Mouse (Mus musculus) heart, embryonic 16.5 days (tissue): Measurements from ENCODE around the gene Fgfr3. TPM values are rescaled to one million over a fixed set of nuclear protein-coding genes. Genes with fewer than 3 reads are reported as not detected.

Experiments used
- ATAC-seq: fragments of 200-750 bp; cut with Nextera tagmentation; replicated peaks from 2 replicates; pipeline ENCODE4 v1.8.0; 2017; ENCODE audit warnings: moderate number of reproducible peaks; ENCODE audit not compliant: insufficient read depth, low FRiP score; ENCODE audit errors: extremely low read depth
- H3K27ac ChIP-seq: fragments of 300-500 bp; sonication (generic); 2 replicates; pipeline ENCODE4 v1.5.1; 2014; ENCODE audit warnings: mild to moderate bottlenecking, low read length, control low read depth, moderate library complexity
- H3K27me3 ChIP-seq: fragments of 300-500 bp; sonication (generic); 2 replicates; pipeline ENCODE4 v1.6.1; 2014; ENCODE audit warnings: low read length, mixed read lengths; ENCODE audit not compliant: control insufficient read depth, insufficient read depth
- H3K36me3 ChIP-seq: fragments of 300-500 bp; sonication (generic); 2 replicates; pipeline ENCODE4 v1.6.1; 2014; ENCODE audit not compliant: control insufficient read depth, insufficient read depth
- H3K4me1 ChIP-seq: fragments of 300-500 bp; sonication (generic); 2 replicates; pipeline ENCODE4 v1.6.1; 2014; ENCODE audit warnings: low read length, mixed read lengths; ENCODE audit not compliant: control insufficient read depth, insufficient read depth
- H3K4me2 ChIP-seq: fragments of 300-500 bp; sonication (generic); 2 replicates; pipeline ENCODE4 v1.6.1; 2014; ENCODE audit warnings: low read depth, mild to moderate bottlenecking, control low read depth, low read length
- H3K4me3 ChIP-seq: fragments of 300-500 bp; sonication (generic); 2 replicates; pipeline ENCODE4 v1.5.1; 2014; ENCODE audit warnings: mild to moderate bottlenecking, control low read depth, low read length
- H3K9ac ChIP-seq: fragments of 300-500 bp; sonication (generic); 2 replicates; pipeline ENCODE4 v1.6.1; 2014; ENCODE audit warnings: low read length, control low read depth
- H3K9me3 ChIP-seq: fragments of 300-500 bp; sonication (generic); replicated peaks from 2 replicates; pipeline ENCODE4 v1.6.1; 2016; ENCODE audit warnings: low read length; ENCODE audit not compliant: control insufficient read depth
- WGBS: fragments of 180-500 bp; shearing (Covaris S2); extraction: QIAGEN DNeasy Blood & Tissue Kit; methylation state at CpG from one replicate; pipeline ENCODE4 v1.1.7; 2014; 5-methylcytosine and 5-hydroxymethylcytosine counted together
- polyA plus RNA-seq: library from polyadenylated mRNA; unstranded; fragments of >200 nt; fragmentation: Nextera tagmentation; extraction: Ambion mirVana; gene quantifications from 2 replicates; pipeline ENCODE4 v1.2.1, GENCODE M21; 2015

The Fgfr3 gene
- polyA plus RNA-seq, 1 experiment from 2014 or later: 3.9 TPM

- H3K9ac ChIP-seq: no peak overlapping the region
- no peak overlapping the region for H3K27ac ChIP-seq
- no peaks in the 10 kb centered on the region for H3K36me3 ChIP-seq
- no peak overlapping the region for H3K4me2 ChIP-seq
- H3K27me3 ChIP-seq: no peaks in the 10 kb centered on the region
- H3K4me3 ChIP-seq: no peak overlapping the region
- H3K4me1 ChIP-seq: no peaks in the 10 kb centered on the region
- ATAC-seq: no peak
- 83% methylated on average over 4 of the region's 4 CpGs for WGBS
- H3K9me3 ChIP-seq: no peaks in the 10 kb centered on the region
Observed at GRCm38 (mm10) chr5:33684932-33685331, 36.5 kb upstream of the Fgfr3 start.

- Histone ChIP-seq H3K36me3 (no peaks in the 10 kb centered on the region), H3K4me2 (no peak overlapping the region), H3K9ac (no peak overlapping the region), H3K9me3 (no peaks in the 10 kb centered on the region), H3K27me3 (no peaks in the 10 kb centered on the region), H3K4me3 (no peak overlapping the region), H3K4me1 (peaks cover 3% of the 10 kb centered on the region; the same call in 1 of the 2 replicates), H3K27ac (no peak overlapping the region)
- WGBS: 85% methylated on average over 4 of the region's 4 CpGs
- ATAC-seq: no peak
Observed at GRCm38 (mm10) chr5:33687142-33687541, 34.3 kb upstream of the Fgfr3 start.

GRCm38 (mm10) chr5:33688278-33689220 lies 32.9 kb upstream of the Fgfr3 start:
- H3K4me1 ChIP-seq: peaks cover 8% of the 10 kb centered on the region
- H3K27me3 ChIP-seq: no peaks in the 10 kb centered on the region
- H3K36me3 ChIP-seq: no peaks in the 10 kb centered on the region
- ATAC-seq: no peak
- H3K27ac ChIP-seq: no peak overlapping the region
- no peak overlapping the region for H3K9ac ChIP-seq
- 61% methylated on average over 14 of the region's 14 CpGs for WGBS
- no peak overlapping the region for H3K4me2 ChIP-seq
- H3K9me3 ChIP-seq: no peaks in the 10 kb centered on the region
- H3K4me3 ChIP-seq: no peak overlapping the region

GRCm38 (mm10) chr5:33689221-33689844 lies 32.1 kb upstream of the Fgfr3 start:
- Histone ChIP-seq H3K36me3 (no peaks in the 10 kb centered on the region), H3K27ac (no peak overlapping the region), H3K9me3 (no peaks in the 10 kb centered on the region), H3K27me3 (peaks cover 3% of the 10 kb centered on the region), H3K4me3 (no peak overlapping the region), H3K9ac (no peak overlapping the region), H3K4me2 (no peak overlapping the region), H3K4me1 (peaks cover 8% of the 10 kb centered on the region)
- ATAC-seq: peak; percentile 12; the same call in 1 of the 2 replicates
- 63% methylated on average over 20 of the region's 20 CpGs for WGBS

- Histone ChIP-seq H3K27ac (no peak overlapping the region), H3K9me3 (no peaks in the 10 kb centered on the region), H3K27me3 (peaks cover 7% of the 10 kb centered on the region), H3K36me3 (no peaks in the 10 kb centered on the region), H3K9ac (no peak overlapping the region), H3K4me1 (peaks cover 10% of the 10 kb centered on the region), H3K4me2 (no peak overlapping the region), H3K4me3 (no peak overlapping the region)
- WGBS: 68% methylated on average over 11 of the region's 11 CpGs
- ATAC-seq: peak; percentile 21; the same call in 1 of the 2 replicates
Observed at GRCm38 (mm10) chr5:33689852-33690645, 31.4 kb upstream of the Fgfr3 start.

GRCm38 (mm10) chr5:33692393-33692792 lies 29.1 kb upstream of the Fgfr3 start:
- Histone ChIP-seq H3K4me2 (peak overlapping the region; percentile 41), H3K9me3 (no peaks in the 10 kb centered on the region), H3K27ac (no peak overlapping the region), H3K27me3 (peaks cover 21% of the 10 kb centered on the region), H3K4me1 (peaks cover 15% of the 10 kb centered on the region), H3K9ac (peak overlapping the region; percentile 41), H3K4me3 (no peak overlapping the region), H3K36me3 (no peaks in the 10 kb centered on the region)
- WGBS: 10% methylated on average over 24 of the region's 24 CpGs
- ATAC-seq: peak; percentile 31; the same call in 1 of the 2 replicates

GRCm38 (mm10) chr5:33694461-33694847 lies 27.0 kb upstream of the Fgfr3 start:
- Histone ChIP-seq H3K4me3 (no peak overlapping the region), H3K36me3 (no peaks in the 10 kb centered on the region), H3K9me3 (no peaks in the 10 kb centered on the region), H3K4me1 (peaks cover 17% of the 10 kb centered on the region), H3K27ac (no peak overlapping the region), H3K27me3 (peaks cover 21% of the 10 kb centered on the region), H3K9ac (no peak overlapping the region), H3K4me2 (no peak overlapping the region)
- no peak for ATAC-seq
- 76% methylated on average over 9 of the region's 9 CpGs for WGBS

GRCm38 (mm10) chr5:33694848-33695717 lies 26.4 kb upstream of the Fgfr3 start:
- peaks cover 21% of the 10 kb centered on the region for H3K4me1 ChIP-seq
- 6% methylated on average over 64 of the region's 71 CpGs for WGBS

More at GRCm38 (mm10) chr5:33694848-33695717, 26.4 kb upstream of the Fgfr3 start:
- Histone ChIP-seq H3K36me3 (no peaks in the 10 kb centered on the region), H3K27me3 (peaks cover 21% of the 10 kb centered on the region), H3K9ac (peak overlapping the region; percentile 83), H3K27ac (peak overlapping the region; percentile 34; the same call in 1 of the 2 replicates), H3K9me3 (no peaks in the 10 kb centered on the region), H3K4me2 (peak overlapping the region; percentile 97), H3K4me3 (peak overlapping the region; percentile 62)
- ATAC-seq: peak; percentile 29
